Mouse (Mus musculus): ENCODE results near the gene Grifin. TPM values are rescaled to one million over a fixed set of nuclear protein-coding genes. Genes with fewer than 3 reads are reported as not detected.
A peak's percentile ranks its signal among the peaks of the same experiment; 100 is the strongest.

The Grifin gene
- total RNA-seq (2021): not detected in 2 replicates
- long read RNA-seq: 0 reads

GRCm38 (mm10) chr5:140564896-140565295 is at the start of gene Grifin:
Gene Grifin, minus strand, starts transcription at chr5:140565071.
- DNase-seq: no peak

DNA sequence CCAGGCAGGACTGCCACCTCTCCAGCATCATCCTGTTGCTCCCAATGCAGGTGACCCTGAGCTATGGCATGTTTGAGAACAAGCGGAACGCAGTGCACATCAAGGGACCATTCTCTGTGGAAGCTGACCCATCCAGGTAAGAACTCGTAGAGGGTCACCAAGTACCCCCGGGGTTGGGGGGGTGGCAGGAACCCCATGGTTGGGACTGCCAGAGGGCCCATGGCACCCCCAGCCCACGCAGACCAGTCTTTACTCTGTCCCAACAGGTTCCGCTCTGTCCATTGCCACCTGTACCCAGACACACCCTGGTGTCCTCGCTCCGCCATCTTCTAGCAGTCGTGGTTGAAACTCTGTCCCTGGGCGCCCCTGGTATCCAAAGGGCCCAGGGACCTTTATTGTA is 49.3 kb upstream of the Grifin start:
- DNase-seq: no peak

GRCm38 (mm10) chr5:140612191-140612590 is 47.3 kb upstream of the Grifin start:
- no peak for DNase-seq

DNA sequence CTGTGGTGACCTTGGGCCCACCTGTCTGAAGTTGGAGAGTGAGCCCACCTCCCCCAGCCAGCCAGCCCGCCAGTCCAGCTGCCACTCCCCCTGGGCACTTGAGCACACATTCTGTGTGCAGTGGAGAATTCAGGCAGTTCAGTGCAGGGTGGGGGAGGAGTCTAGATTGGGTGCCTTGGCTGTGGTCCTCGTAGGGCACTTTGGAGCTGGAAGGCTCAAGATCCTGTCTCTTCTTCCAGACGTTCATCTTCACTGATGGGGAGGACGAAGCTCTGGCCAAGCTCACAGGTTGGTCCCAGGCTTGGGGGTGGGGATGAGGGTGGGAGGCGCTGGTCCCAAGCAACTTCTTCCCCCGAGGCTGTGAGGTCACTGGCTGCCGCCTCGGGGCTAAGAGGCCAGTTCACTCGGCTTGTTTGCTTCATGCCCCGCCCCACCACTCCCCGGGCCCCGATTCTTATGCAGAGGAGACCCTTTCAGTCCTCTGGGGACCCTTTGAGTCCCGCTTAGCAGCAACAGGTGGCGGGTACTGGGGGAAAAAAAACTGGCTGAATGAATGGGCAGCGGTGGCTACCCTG is 46.8 kb upstream of the Grifin start:
- DNase-seq: no peak

GRCm38 (mm10) chr5:140611021-140611583 is 46.2 kb upstream of the Grifin start:
- DNase-seq: peak; percentile 91

DNA sequence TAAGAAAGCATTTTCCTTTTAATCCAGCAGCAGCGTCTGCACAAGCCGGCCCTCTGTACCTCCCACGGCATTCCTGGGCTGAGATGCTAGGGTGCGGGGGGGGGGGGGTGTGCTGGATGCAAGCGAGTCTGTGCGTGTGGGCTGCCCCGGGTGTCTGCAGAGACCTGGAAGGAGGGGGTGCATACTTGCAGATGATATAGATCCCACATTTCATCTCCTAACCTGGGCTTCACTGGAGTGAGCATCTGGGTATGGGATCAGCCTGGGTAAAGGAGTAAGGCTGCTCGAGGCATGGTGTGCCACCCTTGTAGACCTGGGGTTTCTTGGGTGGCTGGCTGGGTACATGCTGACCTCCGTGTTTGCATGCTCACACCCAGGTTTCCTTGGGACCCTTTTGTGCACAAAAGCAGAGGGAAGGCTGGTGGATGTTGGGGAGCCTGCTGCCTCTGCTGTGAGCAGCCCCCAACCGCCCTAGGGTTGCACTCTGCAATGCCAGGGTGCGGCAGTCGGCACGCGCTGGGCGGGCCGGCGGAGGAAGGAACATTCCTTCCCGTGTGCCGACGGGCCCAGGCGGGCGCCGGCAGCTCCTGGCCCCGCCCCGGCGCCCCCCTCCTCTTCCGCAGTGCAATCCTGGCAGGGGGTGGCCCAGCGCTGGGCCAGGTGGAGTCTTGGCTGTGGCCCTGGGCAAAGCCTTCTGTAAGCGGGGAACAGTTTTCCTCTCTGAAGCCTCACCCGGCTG is 45.6 kb upstream of the Grifin start:
- DNase-seq: peak; percentile 44

DNA sequence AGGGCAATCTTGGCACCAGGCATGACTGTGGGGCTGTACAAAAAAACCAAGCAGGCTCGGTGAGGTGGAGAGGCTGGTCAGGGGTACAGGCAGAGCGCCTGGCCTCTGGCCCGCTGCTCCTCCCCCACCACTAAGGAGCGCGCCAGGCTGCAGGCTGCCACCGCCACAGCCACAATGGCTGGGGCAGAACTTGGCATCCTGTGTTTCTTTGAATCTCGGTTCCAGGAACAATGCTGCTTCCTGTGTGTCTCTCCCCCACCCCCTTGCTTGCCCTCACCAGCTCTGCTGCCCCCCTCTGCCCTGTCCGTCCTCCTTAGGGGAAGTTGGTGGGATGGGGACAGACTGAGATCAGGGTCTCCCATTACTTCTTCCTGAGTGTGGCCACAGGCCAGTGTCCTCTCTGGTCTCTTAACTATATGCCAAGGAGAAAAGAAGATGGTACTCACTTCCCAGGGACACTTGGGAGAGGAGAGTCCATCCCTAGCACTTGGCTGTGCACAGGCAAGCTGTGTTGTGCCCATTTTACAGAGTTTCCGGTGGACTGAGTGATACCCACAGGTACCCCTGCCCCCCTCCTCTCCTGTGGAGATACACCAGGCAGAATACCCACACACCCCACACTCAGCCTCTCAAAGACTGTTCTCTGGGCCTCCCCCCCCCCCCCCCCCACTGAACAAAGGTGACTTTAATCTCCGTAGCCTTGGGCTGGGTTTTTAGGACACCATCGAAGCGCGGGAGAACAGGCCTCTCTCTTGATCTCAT is 44.8 kb upstream of the Grifin start:
- peak; percentile 47 for DNase-seq

DNA sequence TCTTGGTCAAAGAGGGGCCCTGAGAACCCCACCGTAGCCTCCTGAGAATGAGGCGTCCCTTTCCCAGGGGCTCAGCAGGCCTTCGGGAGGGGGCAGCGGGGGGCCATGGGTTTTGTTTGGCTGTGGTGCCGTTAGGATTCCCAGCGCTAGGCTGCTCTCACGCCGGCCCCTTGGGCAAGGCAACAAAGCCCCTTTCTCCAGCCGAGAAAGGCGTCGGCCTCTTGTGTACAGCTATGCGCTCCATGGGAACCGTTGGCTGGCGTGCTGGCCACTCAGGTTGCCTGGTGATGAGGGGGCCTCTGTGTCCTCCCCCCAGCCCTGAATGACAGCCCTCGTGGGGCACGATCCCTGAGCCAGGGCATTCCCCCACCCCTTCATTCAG is 43.8 kb upstream of the Grifin start:
- no peak for DNase-seq

DNA sequence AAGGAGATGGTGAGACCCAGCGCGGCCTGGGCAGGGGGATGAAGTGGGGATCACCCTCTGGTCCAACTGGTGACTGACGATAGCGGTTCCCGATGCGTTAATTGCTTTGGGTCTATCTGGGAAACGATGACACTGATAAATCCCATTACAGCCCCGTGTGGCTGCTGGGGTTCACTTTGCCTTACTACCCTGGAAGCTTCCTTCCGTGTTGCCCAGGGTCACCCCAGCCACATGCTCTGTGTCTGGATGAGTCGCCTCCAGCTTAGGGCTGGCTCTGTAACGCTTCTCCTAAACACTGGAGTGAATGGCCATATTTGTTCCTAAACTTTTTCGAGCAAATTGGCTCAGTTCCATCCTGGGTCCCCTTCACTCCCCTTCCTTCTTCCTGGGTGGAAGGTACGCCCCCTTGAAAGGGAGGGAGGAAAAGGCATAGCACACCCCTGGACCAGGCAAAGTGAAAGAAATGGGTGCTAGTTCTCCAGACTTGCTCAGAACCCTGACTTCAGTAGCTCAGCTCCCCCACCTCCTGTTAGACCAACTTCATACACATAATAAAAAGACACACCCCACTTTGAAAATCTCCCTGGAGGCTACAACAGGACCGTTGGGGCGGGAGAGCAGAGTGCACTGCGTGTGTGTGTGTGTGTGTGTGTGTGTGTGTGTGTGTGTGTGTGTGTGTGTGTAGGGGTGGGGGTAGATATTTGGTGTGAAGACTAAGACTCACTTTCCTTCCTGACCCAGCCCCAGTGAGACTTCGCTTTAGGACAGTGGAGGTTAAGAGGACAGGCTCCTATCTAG is 43.2 kb upstream of the Grifin start:
- DNase-seq: no peak

GRCm38 (mm10) chr5:140607001-140607835 is 42.3 kb upstream of the Grifin start, which contains the start of gene Lfng:
Gene Lfng, plus strand, starts transcription at chr5:140607320.
- DNase-seq: peak; percentile 90

DNA sequence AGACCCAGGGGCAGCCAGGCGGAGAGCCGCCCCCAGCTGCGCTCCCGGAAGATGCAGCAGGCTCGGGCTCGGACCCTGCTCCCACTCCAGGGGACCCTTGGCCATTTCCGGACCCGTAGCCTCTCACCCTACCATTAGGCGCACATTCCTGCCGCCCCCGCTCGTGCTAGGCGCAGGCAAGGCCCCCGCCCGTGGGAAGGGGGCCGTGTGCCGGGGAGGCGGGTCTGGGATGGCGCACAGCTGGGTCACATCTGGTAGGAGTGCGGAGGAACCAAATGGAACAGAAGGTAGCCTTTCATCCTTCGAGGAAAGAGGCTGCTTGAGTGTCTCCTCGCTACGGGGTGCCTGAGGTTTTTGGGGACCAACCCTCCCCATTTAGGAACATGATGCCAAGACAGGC is 41.5 kb upstream of the Grifin start:
- DNase-seq: no peak

DNA sequence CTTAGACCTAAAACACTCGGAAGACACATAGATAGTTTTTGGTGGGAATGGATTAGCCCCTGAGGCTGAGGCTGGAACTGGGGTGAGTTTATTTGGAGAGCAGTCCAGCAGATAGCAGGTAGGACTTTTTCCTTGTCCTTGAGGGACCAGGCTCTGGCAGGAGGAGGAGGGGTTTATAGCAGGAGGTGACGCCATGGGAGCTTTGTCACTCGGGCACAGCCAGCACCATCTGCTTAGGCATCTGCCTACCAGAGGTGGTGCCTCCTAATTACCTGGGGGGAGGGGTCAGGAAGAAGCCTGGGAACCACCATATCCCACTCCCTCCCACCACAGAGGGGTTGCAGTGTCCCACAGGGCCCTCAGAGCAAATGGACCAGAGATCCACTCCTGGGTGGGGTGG is 40.4 kb upstream of the Grifin start:
- no peak for DNase-seq

DNA sequence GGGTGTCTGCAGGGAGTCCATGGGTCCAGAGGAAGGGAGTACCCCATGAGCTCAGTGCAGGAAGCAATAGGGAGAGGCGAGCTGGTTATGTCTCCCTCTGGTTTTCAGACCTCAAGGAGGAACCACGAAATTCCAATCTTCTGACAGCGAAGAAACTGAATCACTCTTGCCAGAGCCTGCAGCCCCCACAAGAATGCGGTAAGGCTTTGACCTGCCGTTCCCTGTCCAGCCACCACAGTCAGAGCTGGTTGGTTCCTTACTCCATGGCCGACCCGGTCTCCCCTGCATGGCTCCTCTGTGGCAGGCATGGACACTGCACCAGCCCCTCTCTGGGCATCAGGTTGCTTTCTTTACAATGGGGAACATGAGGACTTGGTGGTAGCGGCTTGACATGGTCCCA is 39.5 kb upstream of the Grifin start:
- no peak for DNase-seq

DNA sequence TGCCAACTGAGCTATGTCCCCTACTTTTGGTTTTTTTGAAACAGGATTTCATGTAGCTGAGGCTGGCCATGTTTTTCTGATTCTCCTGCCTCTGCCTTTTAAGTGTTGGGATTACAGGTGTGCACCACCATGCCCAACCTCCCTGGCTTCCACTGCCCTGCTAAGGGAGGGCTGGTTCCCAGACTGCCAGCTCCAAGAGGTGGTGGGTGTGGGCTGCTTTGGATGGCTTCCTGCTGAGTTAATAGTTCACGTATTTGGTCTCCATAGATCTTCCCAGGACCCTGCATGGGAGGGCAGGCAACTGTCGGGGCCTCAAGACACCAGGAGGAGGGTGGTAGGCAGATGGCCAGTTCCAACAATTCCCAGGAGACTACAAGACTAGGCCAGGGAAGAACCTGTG is 37.7 kb upstream of the Grifin start:
- no peak for DNase-seq

DNA sequence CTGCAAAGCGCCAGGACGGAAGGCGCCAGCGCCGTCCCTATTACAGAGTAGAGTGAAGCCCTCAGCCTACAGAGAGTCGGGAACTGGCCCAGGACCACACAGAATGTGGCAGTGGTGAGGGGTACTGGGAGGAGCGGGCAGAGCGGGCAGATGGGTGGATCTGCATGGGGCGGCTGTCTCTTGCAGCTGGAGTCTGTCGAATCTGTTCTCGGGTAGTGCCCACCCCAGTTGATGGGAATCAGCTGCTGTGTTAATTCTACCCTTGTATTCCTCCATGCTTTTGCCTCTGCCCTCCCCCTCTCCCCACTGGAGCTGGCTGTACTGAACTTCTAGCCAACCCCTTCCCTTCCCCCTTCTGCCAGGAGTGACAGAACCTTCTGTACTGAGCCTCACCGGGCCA is 36.8 kb upstream of the Grifin start:
- DNase-seq: no peak

- DNase-seq: no peak
Measured at GRCm38 (mm10) chr5:140599939-140600338, 35.1 kb upstream of the Grifin start.

GRCm38 (mm10) chr5:140597787-140598186 is 32.9 kb upstream of the Grifin start:
- no peak for DNase-seq

- DNase-seq: peak; percentile 37
Measured at GRCm38 (mm10) chr5:140596927-140597588, 32.2 kb upstream of the Grifin start.

DNA sequence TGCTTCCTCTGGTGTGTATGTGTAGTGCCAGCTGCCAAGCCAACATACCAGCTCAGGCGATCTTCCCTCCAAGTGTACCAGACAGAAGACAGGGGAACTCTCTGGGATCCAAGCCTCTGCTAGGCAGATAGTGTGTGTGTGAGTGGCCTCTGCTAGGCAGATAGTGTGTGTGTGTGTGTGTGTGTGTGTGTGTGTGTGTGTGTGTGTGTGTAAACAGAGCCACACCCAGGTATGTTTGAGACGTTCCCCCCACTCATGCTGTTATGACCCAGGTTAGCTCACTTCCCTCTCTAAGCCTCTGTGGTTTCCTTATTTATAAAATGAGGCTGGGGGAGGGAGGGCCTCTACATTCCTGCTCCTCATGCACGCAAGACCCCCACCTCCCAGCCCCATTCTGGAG is 31.6 kb upstream of the Grifin start:
- DNase-seq: no peak

GRCm38 (mm10) chr5:140594846-140595245 is 30.0 kb upstream of the Grifin start:
- no peak for DNase-seq

Measured in adrenal gland, postnatal 25 days (tissue).